Mouse (Mus musculus): Measurements from ENCODE around the gene Mxra8.

DNA sequence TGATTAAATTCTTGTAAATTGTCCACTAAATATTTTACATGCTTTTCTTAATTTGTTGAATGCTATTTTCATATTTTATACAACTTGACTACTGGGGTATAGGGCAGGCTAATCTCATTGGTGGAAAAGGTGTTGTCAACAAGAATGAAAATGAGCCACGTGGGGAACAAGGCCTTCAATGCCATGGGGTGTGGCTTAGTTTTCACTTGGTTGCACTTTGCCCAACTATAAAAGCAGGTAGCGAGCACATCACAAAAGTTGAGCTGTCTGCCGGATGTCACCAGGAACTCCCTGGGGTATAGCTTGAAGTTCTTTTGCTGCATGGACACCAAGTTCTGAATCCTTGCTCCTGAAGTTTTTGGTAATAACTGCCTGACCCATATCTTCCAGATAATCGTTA lies 21.9 kb upstream of the Mxra8 start:
- TF ChIP-seq TAL1 (conservative IDR thresholded peaks at IDR 0.05; ENCODE audit: low read depth, low read length) (no peak), CTCF (IDR thresholded peaks at IDR 0.05; ENCODE audit: low read depth, low read length) (no peak), POLR2AphosphoS5 (IDR thresholded peaks at IDR 0.05; ENCODE audit: insufficient replicate concordance, low read depth, low read length) (no peak)
